Mouse (Mus musculus) ES-Bruce4 (cell line): Measurements from ENCODE around the gene Gm13695.
"Not testable (repeated sequence)": the region's sequence is repeated elsewhere in the genome, so short reads cannot be mapped to it uniquely, and the experiment has no call there.

ENCODE experiments used
- CTCF ChIP-seq: IDR thresholded peaks from one replicate; pipeline ENCODE4 v1.8.1; 2011; ENCODE audit warnings: low read depth, low read length
- EP300 ChIP-seq: IDR thresholded peaks from 2 replicates; pipeline ENCODE4 v1.6.1; 2011; ENCODE audit warnings: low read depth, low read length; ENCODE audit not compliant: insufficient read depth

GRCm38 (mm10) chr2:83972823-83973222 lies 5.7 kb downstream of the Gm13695 start, which contains the start of gene Gm13696:
- TF ChIP-seq CTCF, EP300: not testable (repeated sequence)
